Mouse (Mus musculus) embryonic fibroblast, embryonic 13.5 days (primary cell): Measurements from ENCODE around the gene Hsd17b3. TPM values are rescaled to one million over a fixed set of nuclear protein-coding genes. Genes with fewer than 3 reads are reported as not detected.

ENCODE experiments used
- H3K27ac ChIP-seq: 2 replicates; pipeline ENCODE4 v1.5.1; 2012; ENCODE audit warnings: low read length, control low read depth, inconsistent platforms; ENCODE audit not compliant: insufficient read depth
- H3K4me1 ChIP-seq: 2 replicates; pipeline ENCODE4 v1.6.1; 2011; ENCODE audit warnings: low read length; ENCODE audit not compliant: control insufficient read depth, insufficient read depth
- H3K4me3 ChIP-seq: 2 replicates; pipeline ENCODE4 v1.5.1; 2011; ENCODE audit warnings: mild to moderate bottlenecking, control low read depth, low read length; ENCODE audit not compliant: insufficient read depth
- CTCF ChIP-seq: IDR thresholded peaks from 2 replicates; pipeline ENCODE4 v1.5.1; 2011; ENCODE audit warnings: mild to moderate bottlenecking, control low read depth, low read length, moderate library complexity, borderline replicate concordance; ENCODE audit not compliant: insufficient read depth
- POLR2A ChIP-seq: IDR thresholded peaks from 2 replicates; pipeline ENCODE4 v1.6.1; 2011; ENCODE audit warnings: low read depth, mild to moderate bottlenecking, control low read depth, low read length, moderate library complexity
- polyA plus RNA-seq: library from polyadenylated mRNA; stranded (reverse); fragments of >200 nt; gene quantifications from 2 replicates; pipeline ENCODE4 v1.2.4, GENCODE M21; 2011; ENCODE audit warnings: low read depth; ENCODE audit not compliant: missing spikeins, insufficient read length

The Hsd17b3 gene
- polyA plus RNA-seq, 1 experiment: not detected

DNA sequence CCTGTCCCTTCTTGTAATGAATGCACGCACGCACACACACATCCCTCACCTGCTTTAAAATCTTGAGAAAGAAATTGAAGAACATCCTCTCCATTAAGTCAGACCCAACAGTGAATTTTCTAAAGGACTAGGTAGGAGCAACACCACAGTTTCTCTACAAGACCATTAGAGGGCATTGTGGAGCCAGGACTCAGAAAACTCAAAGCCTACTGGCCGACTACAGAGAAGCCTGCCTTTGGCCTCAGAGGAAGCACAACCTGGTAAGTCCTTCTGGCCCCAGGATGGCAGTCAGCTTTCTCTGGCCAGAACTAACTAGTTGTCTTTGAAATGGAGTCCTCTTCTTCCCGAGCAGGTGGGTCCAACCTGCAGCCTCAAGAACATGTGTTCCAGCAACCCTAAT, 38.1 kb downstream of the Hsd17b3 start:
- H3K4me3 ChIP-seq: no peak overlapping the region
- TF ChIP-seq POLR2A: no peak
- no peak for TF ChIP-seq CTCF
- H3K4me1 ChIP-seq: no peaks in the 10 kb centered on the region
- H3K27ac ChIP-seq: no peak overlapping the region

DNA sequence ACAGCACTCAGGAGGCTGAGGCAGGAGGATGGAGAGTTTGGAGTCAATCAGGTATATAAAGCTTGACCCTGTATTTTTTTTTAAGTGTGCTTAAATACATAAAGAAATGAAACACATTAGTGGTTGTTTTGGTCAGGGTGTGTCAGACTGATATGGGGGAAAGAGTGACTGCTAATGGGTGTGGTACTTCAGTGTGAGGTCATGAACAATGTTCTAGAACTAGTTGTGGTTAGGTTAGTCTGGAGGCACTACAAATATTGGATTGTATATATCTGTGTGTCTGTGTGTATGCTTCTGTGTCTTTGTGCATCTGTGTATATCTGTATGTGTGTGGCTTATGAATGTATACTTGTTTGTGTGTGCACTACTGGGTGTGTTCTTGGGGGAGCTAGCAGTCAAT, 39.5 kb downstream of the Hsd17b3 start:
- no peak for TF ChIP-seq POLR2A
- TF ChIP-seq CTCF: no peak
- Histone ChIP-seq H3K27ac (no peak overlapping the region), H3K4me1 (no peaks in the 10 kb centered on the region), H3K4me3 (no peak overlapping the region)

DNA sequence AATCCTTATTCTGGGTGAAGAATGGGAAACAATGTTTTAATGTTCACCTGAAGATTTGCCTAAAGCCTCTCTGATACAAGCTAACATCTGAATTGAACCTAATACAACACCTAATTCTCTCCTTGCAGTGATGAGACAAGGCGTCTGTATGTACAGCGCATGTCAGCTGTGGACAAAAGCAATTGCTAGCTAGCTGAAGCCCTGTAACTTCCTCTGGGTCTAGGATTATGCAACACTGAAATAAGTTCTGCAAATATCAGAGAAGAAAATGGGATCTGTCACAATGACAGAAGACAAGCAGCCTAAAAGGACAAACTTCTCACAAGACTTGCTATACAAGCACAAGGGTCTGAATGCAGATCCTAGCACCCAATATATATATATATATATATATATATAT, 40.6 kb downstream of the Hsd17b3 start:
- Histone ChIP-seq H3K4me3 (no peak overlapping the region), H3K4me1 (no peaks in the 10 kb centered on the region), H3K27ac (no peak overlapping the region)
- TF ChIP-seq CTCF (no peak), POLR2A (no peak)

DNA sequence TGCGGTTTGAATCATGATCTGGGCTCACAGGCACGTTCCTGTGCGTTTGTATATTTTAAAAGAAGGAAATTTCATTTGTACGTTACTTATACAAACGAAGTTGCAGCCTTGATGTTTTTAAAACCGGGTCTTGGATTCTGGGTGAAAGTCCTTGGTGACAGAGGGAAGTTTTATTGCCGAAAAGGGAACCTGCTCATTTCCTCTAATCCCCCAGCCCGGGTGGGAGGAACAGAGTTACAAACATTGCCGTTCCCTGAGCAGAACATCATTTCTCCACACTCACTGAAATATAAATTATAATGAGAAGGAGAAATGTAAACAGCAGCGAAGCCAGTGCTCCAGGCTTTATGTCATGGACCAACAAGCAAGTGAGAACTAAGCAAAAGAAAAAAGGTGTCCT, 49.1 kb downstream of the Hsd17b3 start:
- TF ChIP-seq POLR2A (no peak), CTCF (no peak)
- no peaks in the 10 kb centered on the region for H3K4me1 ChIP-seq
- H3K4me3 ChIP-seq: no peak overlapping the region
- H3K27ac ChIP-seq: no peak overlapping the region

GRCm38 (mm10) chr13:64038114-64038513, 50.9 kb downstream of the Hsd17b3 start:
- no peaks in the 10 kb centered on the region for H3K4me1 ChIP-seq
- no peak for TF ChIP-seq CTCF
- TF ChIP-seq POLR2A: no peak
- no peak overlapping the region for H3K27ac ChIP-seq
- H3K4me3 ChIP-seq: no peak overlapping the region

DNA sequence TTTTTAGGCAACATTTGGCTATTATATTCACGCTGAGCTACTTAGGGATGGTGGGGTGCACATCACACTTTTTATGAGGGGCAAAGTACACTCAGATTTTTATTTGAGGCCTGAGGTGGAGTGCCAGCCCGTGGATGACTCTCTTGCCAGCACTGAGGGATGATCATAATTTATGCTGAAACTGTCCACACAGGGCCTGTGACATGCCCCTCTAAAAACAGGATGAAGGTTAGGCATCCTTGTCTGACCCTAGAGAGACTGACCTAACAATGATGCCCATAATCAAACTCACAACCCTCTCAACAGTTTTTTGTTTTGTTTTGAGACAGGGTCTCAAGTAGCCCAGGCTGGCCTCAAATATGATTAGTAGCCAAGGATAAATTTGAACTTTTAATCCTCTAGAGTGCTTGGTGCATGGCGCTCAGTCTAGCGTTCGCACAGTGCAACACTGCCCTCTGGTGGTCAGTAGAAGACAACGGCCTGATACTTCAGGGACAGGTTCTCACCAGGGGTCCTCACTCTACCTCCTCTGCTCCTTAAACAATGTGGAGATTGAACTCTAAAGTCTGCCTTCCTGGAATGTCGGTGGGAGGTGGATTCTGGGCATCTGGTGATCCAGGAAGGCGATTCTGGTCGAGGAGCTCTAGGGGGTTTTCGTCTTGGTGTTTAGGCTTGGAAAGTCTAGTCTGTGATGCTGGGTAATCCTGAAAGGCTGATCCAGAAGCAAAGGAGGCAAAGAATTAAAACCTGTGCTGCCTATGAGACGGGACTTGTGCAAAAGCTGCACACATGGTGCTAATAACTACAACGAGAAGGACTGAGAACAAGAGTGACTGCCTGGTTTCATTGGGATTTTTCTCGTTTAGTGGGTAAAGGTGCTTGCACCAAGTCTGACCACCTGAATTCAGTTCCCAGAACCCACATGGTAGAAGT, 52.7 kb downstream of the Hsd17b3 start:
- Histone ChIP-seq H3K27ac (no peak overlapping the region), H3K4me1 (no peaks in the 10 kb centered on the region), H3K4me3 (no peak overlapping the region)
- peak; percentile 95 for TF ChIP-seq CTCF
- no peak for TF ChIP-seq POLR2A

GRCm38 (mm10) chr13:64035036-64035435, 54.0 kb downstream of the Hsd17b3 start:
- TF ChIP-seq POLR2A: no peak
- no peak for TF ChIP-seq CTCF
- Histone ChIP-seq H3K4me1 (no peaks in the 10 kb centered on the region), H3K27ac (no peak overlapping the region), H3K4me3 (no peak overlapping the region)

DNA sequence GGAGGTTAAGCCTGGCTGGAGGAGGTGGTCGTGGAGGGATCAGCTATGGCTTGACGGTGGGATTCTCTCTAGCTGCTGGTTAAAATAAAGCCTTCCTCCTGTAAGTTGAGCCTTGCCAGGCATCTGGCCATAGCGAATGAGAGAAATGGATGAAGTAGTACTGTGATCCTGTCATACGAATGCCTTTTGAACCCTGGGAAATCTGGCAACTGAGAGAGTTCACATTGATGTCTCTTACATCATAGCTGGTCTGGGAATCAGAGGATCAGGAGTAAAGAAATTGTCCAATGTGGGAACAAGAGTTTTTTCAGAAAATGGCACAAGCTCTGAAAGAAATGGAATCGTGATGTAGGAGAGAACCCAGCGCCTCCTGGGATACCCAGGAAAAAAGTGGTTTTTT, 55.1 kb downstream of the Hsd17b3 start:
- H3K4me1 ChIP-seq: no peaks in the 10 kb centered on the region
- no peak overlapping the region for H3K4me3 ChIP-seq
- H3K27ac ChIP-seq: no peak overlapping the region
- TF ChIP-seq CTCF: no peak
- no peak for TF ChIP-seq POLR2A

- no peak overlapping the region for H3K27ac ChIP-seq
- TF ChIP-seq CTCF: no peak
- no peak for TF ChIP-seq POLR2A
- H3K4me1 ChIP-seq: no peaks in the 10 kb centered on the region
- H3K4me3 ChIP-seq: no peak overlapping the region
Observed at GRCm38 (mm10) chr13:64033181-64033580, 55.8 kb downstream of the Hsd17b3 start.

GRCm38 (mm10) chr13:64031254-64031653, 57.8 kb downstream of the Hsd17b3 start:
- no peak overlapping the region for H3K4me3 ChIP-seq
- H3K4me1 ChIP-seq: no peaks in the 10 kb centered on the region
- no peak overlapping the region for H3K27ac ChIP-seq
- no peak for TF ChIP-seq POLR2A
- no peak for TF ChIP-seq CTCF

DNA sequence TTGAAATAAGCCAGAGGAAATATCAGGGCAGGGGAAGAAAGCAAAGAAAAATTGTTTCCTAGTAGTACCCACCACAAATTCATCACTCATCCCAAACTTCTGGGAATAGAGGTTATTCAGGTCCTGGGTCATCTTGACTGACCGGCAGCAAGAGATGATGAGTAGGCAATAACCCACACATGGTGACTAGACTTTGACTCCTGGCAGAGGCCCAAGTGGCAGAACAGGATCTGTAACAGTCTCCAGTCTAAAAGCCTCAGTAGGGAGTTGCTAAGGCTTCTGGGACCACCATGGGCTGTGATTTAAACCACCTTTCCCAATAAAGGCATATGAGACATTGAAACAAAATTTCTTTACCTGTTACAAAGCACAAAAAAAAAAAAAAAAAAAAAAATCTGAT, 58.2 kb downstream of the Hsd17b3 start:
- Histone ChIP-seq H3K27ac (no peak overlapping the region), H3K4me3 (no peak overlapping the region), H3K4me1 (no peaks in the 10 kb centered on the region)
- TF ChIP-seq CTCF (no peak), POLR2A (no peak)
